Mouse (Mus musculus) neutrophil, adult 5-6 weeks (primary cell): ENCODE results near the gene Ralgapa1. TPM values are rescaled to one million over a fixed set of nuclear protein-coding genes. Genes with fewer than 3 reads are reported as not detected.
A peak's percentile ranks its signal among the peaks of the same experiment; 100 is the strongest.

ENCODE experiments used
- ATAC-seq: fragments of 151-379, 151-347 bp; 2 replicates; pipeline ENCODE4 v1.8.0; 2017; ENCODE audit warnings: mild to moderate bottlenecking, moderate TSS enrichment; ENCODE audit not compliant: insufficient number of reproducible peaks, poor library complexity, low FRiP score, severe bottlenecking; ENCODE audit errors: extremely low read depth
- total RNA-seq: library from RNA; stranded (forward); fragments of 200-1000 nt; gene quantifications from 2 replicates; pipeline ENCODE4 v1.2.3, GENCODE M21; 2017

Ralgapa1 gene
- total RNA-seq = 74.2 and 79.3 TPM in 2 replicates

DNA sequence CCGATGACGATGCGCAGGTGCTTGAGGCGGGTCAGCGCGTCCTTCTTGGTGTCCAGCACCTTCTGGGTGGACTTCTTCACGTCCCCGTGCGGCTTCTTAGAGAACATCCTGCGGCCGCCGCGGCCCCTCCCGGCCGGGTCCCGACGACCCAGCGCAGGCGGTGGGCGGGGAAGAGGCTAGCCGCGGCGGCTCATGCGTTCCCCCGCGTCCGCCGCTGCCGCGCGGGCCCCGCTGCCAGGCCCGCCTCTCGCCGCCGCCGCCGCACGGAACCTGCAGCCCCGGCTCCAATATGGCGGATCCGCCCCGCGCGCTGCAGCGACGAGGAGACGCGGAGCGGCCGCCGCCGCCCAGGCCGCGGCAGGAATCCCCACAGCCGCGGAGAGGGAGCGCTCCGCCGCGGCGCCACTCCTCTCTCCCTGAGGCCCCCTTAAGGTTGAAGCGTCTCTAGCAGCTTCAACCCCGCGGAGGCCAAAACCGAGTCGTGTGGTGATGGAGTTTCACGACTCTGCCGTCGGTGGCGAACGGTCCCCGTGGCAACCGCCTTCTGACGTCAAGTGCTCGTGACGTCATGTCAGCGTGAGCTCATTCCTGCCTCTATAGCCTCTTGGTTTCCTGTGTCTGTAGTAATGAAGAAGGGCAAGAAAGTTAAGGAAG is at the start of gene Ralgapa1:
Gene Ralgapa1, minus strand, starts transcription at position 507 of the 654 bp plus-strand sequence.
- ATAC-seq = peak; percentile 92

DNA sequence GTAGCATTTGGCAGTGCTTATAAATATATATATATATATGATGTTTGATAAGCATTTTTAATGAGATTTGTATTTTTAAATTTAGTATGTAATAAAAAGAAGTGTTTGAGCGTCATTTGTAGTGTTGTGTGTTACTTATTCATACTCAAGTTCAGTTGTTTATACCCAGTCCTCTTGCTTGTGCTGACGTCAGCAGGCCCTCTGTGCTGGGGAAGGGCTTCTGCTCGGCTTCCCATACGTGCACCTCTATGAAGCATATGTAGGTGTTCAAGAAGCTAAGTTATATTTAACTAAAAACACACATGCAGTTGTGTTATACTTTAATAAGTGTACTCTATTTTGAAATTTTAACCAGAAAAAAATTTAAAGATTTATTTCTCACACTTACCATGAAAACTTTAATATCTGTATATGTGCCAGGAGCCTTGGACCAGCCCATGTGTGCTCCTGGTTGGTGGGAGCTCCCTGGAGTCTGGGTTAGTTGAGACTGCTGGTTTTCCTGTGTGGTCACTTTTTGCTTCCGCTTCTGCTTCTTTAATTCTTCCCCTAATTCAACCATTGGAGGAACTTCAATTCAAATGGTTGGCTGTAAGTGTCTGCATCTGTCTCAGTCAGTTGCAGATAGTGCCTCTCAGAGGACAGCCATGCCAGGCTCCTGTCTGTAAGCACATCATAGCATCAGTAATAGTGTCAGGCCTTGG is 48.8 kb upstream of the Ralgapa1 start:
- no peak for ATAC-seq

DNA sequence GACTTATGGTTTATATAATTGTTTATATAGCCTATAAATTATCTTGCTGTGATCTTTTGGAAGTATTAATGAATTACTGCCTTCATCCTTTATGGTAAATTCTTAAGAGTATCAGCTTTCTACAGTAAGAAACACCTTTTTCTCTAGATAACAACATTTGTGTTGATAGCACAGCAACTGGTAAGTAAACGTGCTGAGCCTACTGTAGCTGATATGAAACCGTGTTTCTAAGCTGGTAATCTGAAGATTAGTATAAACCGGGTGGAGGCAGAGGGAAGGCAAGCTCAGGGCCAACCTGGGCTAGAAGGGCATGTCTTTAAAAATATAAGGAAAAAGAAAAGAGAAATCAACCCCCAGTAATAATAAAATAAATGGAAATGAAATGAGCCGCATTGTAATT is 46.8 kb upstream of the Ralgapa1 start:
- ATAC-seq = no peak

DNA sequence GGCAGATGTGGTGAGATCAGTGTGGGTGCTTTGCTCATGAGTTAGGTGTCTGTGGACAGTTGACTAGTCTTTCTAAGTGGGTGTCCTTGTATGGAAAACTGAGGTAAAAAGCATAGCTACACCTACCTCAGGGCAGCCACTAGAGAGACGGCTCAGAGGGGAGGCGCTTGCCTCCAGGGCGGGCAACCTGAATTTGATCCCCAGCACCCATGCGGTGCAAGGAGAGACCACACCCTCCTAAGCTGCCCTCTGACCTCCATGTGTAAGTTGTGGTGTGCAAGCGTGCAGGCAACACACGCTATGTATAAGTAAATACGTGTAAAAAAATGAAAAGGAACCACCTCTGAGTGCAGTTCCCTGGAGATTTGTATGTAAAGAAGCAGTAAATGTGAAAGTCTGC is 39.7 kb upstream of the Ralgapa1 start:
- ATAC-seq = no peak

DNA sequence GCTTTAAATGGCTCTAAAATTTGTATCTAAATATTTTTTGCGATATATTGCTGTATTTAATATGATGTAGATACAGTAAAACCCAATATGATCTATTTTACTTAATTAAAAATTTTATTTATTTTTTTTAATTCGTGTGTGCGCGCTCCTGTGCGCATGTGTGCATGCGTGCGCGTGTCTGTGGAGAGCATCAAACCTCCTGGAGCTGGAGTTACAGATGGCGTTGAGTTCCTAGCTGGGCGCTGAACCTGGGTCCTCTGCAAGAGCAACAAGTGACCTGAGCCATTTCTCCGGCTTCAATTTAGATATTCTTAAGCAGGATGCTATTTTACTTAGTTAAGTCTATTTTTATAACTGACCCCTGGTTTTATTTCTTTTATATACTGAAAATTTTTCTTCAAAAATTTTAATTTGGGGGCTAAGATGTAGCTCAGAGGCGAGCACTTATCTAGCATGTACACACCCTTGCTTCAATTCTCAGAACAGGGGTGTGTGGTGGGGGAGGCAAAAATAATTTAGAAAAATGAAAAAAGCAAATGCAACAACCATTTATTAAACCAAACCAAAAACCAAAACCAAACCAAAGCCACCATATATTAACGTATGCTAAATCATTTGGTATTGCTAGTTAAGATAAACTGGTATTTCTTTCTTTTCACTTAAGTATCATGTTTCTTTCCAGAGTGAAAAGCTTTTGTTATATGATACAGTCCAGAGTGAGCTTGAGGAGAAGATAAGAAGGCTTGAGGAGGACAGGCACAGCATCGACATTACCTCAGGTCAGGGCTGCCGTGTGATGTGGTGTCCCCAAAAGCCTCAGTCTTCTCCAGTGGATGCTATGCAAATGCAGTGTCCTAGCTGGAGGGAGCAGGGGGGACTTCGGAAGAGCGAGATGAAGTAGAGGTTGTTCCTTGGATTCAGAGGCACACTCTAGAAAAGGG is 38.7 kb upstream of the Ralgapa1 start:
- ATAC-seq = no peak

DNA sequence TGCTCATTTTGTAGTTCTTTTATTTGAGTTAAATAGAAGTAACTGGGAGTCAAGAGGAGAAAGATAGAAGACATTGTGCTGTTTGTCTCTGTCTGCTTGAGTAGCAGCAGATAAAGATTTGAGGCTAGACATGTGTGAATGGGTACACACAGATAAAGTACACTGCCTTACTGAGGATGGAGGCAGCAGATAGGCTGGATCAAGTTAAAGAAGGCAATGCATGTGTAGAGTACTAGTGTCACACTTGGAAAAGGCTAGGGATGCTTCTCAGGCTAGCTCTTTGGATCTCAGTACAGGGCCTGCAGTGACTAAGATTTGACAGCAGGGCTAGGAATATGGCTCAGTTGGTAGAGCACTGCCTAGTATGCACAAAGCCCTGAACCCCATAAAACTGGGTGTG is 29.7 kb upstream of the Ralgapa1 start:
- no peak for ATAC-seq

DNA sequence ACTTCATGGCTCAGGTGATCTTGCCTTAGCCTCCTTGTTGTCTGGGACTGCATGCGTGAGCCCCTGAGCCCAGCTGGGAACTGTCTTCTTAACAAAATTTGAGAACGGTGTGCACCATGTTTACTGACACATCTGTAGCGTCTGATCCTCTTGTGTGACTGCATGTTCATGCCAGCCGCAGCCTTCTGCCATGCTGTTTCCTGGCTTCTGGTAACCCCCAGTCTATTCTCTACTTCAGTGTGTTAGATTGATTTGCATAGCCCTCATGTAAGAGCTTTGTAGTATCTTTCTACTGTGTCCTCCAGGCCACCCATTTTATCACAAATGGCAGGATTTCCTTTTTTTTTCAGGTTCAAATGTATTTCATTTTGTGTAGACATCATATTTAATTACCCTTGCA is 26.9 kb upstream of the Ralgapa1 start:
- ATAC-seq = no peak

DNA sequence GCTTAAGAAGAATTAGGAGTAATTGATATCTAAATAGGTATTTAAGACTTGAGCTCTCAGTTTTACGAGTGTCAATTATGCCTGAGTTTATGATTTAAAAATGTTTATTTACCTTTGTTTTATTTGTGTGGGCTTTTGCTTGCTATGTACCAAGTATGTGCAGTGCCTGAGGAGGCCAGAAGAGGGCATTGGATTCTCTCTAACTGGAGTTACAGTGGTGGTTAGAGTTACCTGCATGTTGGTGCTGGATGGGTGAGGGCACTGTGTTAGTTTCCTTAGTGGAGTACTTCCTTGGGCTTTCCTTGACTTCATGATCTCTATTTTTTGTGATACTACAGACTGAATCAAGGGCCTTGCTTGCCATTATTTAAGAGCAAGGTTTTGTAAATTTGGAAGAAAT is 25.8 kb upstream of the Ralgapa1 start:
- ATAC-seq = no peak

DNA sequence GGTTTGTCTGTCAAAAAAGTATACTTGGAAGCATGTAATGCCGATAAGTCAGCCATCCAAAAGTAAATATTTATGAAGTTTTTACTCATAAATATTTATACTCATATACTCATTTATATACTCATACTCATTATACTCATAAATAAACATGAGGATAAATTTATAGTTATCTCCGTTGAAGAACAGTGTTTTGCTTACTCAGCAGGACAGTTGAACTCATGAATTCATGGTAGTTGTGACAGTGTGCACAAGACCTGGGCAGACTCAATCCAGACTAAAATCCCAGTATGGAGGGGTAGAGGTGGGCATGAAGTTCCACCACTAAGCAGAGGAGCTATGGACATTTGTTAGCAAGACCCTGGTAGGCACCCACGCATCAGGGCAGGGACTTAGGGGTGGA is 16.5 kb upstream of the Ralgapa1 start:
- ATAC-seq = no peak

DNA sequence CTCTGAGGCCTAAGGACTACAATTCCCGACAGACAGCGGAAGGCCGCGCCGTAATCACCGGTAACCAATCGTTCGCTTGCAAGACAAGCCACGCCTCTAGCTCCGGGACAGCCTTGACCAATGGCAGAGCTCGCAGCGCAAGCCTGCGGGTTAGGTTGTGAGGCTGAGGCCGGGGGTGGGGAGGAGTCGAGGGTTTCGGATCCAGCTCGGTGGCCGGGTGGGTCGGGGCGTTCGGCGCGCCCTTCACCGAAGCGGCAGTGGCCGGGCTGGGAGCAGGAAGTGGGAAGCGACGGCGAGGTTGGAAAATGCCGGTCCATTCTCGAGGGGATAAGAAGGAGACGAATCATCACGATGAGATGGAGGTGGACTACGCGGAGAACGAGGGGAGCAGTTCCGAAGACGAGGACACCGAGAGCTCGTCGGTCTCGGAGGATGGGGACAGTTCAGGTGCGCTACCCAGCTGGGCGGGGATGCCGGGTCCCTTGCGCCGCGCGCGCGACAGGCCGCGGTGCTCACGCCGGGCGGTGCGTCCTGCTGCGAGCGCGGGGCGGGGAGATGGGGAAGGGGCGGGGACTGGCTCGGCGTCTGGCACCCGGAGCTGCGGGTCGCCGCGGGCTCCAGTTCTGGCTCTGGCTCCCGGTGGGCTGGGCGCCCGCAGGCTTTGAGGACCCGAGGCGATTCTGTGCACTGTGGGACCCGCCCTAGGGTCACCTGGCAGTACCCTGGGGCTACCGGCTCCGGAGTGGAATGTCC is 15.4 kb upstream of the Ralgapa1 start, which contains the start of gene Brms1l:
Gene Brms1l, plus strand, starts transcription at position 126 of the 753 bp plus-strand sequence.
- ATAC-seq = peak; percentile 98

DNA sequence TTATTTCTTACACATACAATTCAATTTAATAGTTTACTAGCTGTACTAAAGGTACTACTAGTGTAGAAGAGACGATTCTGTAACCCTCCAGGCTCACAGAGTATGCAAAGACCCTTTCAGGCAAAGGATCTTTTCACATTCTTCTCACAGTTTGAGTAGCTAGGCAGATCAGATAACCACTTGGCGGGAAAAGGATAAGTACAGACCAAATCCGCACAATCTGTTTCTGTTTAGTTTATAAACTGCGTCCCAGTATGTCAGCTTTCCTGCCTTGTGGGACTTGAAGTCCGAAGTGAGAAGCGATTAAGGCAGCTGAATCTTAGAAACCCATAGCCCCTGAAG is 14.9 kb upstream of the Ralgapa1 start:
- ATAC-seq = no peak

DNA sequence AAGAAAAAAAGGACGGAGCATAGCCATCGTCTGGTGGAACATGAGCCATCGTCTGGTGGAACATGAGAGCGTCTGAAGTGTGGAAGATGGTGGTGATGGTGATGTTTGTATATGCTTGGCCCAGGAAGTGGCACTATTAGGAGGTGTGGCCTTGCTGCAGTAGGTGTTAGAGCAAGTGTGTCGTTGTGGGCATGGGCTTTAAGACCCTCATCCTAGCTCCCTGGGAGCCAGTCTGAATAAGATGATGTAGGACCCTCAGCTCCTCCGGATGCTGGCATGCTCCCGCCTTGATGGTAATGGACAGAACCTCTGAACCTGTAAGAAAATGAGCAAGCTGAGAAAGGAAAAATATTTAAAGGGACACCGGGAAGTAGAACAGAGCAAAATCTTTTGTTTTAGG is 13.9 kb upstream of the Ralgapa1 start:
- ATAC-seq = no peak

DNA sequence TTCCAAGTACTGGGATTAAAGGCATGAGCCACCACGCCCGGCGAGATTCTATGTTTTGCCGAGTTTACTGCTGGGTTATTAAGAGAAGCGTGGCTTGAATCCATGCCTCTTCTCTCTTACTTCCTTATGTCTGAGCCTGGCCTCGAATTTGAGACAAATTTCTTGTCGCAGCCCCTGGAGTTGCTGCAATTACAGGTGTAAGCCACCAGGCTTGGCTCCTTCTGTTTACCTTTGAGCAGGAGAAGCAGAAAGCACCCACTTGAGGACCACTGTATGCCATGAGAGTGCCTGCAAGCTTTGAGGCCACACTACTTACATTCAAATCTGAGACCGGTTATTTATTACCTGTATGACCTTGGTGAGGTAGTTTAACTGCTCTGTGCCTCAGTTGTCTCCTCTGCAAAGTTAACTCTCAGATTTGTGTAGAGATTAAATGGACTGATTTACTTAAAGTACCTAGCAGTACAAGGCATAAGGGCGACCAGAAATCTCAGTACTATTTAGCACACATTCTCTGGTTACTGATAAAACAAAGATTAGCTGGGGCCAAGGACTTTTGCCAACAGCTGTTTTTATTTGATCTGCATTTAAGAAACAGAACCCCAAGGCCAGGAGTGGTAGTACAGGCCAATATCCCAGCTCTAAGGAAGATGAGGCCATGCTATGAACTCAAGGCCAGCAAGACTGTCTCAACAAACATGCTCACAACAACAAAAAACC is 13.1 kb upstream of the Ralgapa1 start:
- no peak for ATAC-seq

DNA sequence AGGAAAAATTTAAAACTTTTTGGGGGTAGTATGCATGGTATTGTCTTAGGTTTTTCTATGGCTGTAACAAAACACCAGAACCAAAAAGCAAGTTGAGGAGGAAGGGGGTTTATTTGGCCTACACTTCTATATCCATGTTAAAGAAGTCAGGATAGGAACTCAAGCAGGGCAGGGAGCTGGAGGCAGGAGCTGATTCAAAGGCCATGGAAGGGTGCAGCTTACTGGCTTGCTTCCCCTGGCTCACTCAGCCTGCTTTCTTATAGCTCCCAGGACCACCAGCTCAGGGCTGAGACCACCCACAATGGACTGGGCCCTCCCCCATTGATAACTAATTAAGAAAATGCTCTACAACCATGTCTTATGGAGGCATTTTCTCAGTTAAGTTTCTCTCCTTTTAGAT is 12.0 kb upstream of the Ralgapa1 start:
- ATAC-seq = no peak

DNA sequence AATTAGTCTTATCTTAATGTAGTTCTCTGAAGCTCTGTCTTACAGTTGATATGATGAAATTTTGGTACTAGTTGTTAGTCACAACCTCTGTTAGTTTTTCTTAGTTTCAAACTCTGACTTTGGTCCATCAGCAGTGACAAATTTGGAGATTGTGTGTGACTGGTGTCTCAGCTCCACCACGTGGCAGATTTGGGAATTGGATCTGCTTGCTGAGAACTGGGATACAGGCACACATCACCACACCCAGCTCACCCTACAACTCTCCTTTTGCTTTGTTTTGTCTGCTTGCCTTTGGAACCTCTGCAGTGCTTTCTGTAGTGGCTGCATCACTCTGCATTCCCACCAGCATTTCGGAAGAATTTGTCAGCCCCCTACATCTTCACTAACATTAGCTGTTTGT is 10.1 kb upstream of the Ralgapa1 start:
- peak; percentile 71 for ATAC-seq

DNA sequence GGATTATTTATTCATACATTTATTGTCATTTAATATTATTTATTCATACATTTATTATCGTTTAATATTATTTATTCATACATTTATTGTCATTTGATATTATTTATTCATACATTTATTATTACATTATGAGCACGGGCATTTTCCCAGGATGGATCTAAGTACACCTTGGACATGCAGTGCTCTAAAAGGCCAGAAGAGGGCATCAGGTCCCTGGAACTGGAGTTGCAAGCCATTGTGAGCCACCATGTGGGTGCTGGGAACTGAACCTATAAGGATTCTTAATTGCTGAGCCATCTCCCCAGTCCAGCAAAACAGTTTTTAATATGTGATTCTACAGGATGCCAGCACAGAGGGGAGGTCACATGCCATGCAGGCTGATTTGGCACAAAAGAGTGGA is 4.6 kb upstream of the Ralgapa1 start:
- no peak for ATAC-seq

DNA sequence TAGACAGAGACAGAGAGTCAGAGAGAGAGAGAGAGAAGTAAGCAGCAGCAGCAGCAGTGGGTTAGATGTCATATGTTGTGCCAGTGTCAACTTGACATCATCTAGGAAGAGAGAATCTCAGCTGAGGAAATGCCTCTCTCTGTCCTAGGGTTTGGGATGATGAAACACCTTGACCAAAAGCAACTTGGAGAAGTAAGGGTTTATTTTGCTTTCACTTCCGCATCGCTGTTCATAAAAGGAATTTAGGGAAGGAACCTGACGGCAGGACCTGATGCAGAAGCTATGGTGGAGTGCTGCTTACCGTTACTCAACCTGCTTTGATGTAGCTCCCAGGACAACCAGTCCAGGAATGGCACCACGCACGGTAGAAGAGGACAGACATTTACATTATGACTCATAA is 3.1 kb upstream of the Ralgapa1 start:
- peak; percentile 54 for ATAC-seq

DNA sequence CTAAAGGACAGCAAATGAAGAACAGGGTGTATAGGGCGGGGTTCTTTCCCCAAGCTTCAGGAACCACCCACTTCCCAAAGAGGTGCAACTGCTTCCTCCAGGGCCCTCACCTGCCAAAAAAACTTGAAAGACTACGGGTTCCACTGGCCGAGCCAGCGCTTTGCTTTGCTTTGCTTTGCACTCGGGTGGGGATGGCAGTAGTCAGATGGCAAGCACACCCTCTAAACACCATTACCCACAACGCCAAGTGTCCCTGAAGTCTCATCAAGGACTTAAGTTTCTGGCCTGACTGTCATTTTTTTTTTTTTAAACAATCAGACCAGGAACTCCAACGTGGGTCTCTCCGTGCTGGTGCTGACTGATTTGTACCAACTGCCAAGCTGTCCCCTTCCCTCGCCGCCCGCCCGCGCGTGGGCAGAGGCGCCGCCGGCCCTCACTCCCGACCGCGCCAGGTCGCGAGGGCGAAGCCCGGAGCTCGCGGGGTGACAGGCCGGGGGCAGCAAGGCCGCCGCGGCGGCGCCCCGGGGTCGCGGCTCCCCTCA is 777 bp downstream of the Ralgapa1 start:
- ATAC-seq = no peak
